Mouse (Mus musculus): ENCODE measurements at regions not wholly inside any gene's neighbourhood (a gene's known extent, or its start where the extent isn't known, plus 50 kb on each side); places are given as distances from the start of the nearest gene placed in this dataset.

DNA sequence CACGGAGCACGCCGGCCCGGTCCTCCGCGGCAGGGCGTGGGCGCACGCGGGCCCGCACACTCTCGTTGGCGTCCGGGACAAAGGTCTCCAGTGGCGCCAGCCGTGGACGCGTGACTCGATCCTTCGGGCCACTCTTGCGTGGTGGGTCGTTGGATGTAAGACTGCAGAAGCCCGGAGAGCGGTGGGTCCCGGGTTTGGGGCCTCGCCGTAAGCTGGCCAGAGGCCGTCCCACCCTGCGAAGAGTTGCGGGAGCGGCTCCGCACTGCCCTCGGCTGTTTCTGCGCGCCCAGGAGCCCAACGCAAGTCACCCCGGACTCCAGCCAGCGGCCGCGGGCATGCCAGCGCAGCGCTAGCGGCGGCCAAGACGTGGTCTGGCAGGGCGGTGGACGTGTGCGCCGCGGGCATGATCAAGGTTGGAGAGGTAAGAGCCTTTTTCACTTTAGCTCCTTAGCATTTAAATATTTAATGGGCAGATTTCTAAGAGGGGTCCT, 63.0 kb upstream of the Ppara start:
- TF ChIP-seq GATA1 (IDR thresholded peaks at IDR 0.05; ENCODE audit: borderline replicate concordance, low read length), result no peak
- TF ChIP-seq FLI1 (IDR thresholded peaks at IDR 0.05; ENCODE audit: low read length), result no peak
